Mouse (Mus musculus): ENCODE measurements around the gene Exoc6. TPM values are rescaled to one million over a fixed set of nuclear protein-coding genes. Genes with fewer than 3 reads are reported as not detected.
A peak's percentile ranks its signal among the peaks of the same experiment; 100 is the strongest.
"Not testable (repeated sequence)": the region's sequence is repeated elsewhere in the genome, so short reads cannot be mapped to it uniquely, and the experiment has no call there.

Gene Exoc6
- polyA plus RNA-seq, 1 experiment from 2014 or later = 23.2 TPM

GRCm38 (mm10) chr19:37546776-37547175 is 3.4 kb upstream of the Exoc6 start:
- WGBS = 70% methylated on average over 4 of the region's 4 CpGs
- H3K27me3 ChIP-seq (replicated peaks; ENCODE audit: control insufficient read depth, insufficient read depth, low read length) = no peaks in the 10 kb centered on the region

GRCm38 (mm10) chr19:37551040-37551566 is 885 bp downstream of the Exoc6 start:
- H3K9ac ChIP-seq (ENCODE audit: low read length) = peak overlapping the region; percentile 79
- H3K36me3 ChIP-seq (ENCODE audit: control insufficient read depth, insufficient read depth, low read length) = no peaks in the 10 kb centered on the region
- H3K4me2 ChIP-seq (ENCODE audit: low read length) = peak overlapping the region; percentile 96
- ATAC-seq (peak; percentile 24; the same call in 1 of the 2 replicates), DNase-seq (ENCODE audit: low spot score) (no peak)
- no peaks in the 10 kb centered on the region for H3K9me3 ChIP-seq (replicated peaks; ENCODE audit: control insufficient read depth, low read length)
- H3K4me1 ChIP-seq (ENCODE audit: control insufficient read depth, insufficient read depth, low read length) = no peaks in the 10 kb centered on the region
- WGBS = 15% methylated on average over 8 of the region's 8 CpGs
- H3K27me3 ChIP-seq (replicated peaks; ENCODE audit: control insufficient read depth, insufficient read depth, low read length) = no peaks in the 10 kb centered on the region
- no peak overlapping the region for H3K27ac ChIP-seq (ENCODE audit: low read depth, low read length)
- peak overlapping the region; percentile 82 for H3K4me3 ChIP-seq (ENCODE audit: low read depth, low read length)

More at GRCm38 (mm10) chr19:37546776-37547175, 3.4 kb upstream of the Exoc6 start:
- no peaks in the 10 kb centered on the region for H3K36me3 ChIP-seq (ENCODE audit: control insufficient read depth, insufficient read depth, low read length)
- no peak for ATAC-seq
- H3K9ac ChIP-seq (ENCODE audit: low read length) = no peak overlapping the region
- H3K4me3 ChIP-seq (ENCODE audit: low read depth, low read length) = no peak overlapping the region
- no peak for DNase-seq (ENCODE audit: low spot score)
- H3K9me3 ChIP-seq (replicated peaks; ENCODE audit: control insufficient read depth, low read length) = no peaks in the 10 kb centered on the region
- no peaks in the 10 kb centered on the region for H3K4me1 ChIP-seq (ENCODE audit: control insufficient read depth, insufficient read depth, low read length)
- H3K4me2 ChIP-seq (ENCODE audit: low read length) = no peak overlapping the region
- no peak overlapping the region for H3K27ac ChIP-seq (ENCODE audit: low read depth, low read length)

GRCm38 (mm10) chr19:37553376-37554265 is 3.4 kb downstream of the Exoc6 start:
- Histone ChIP-seq H3K4me3 (ENCODE audit: low read depth, low read length) (no peak overlapping the region), H3K27ac (ENCODE audit: low read depth, low read length) (no peak overlapping the region), H3K27me3 (replicated peaks; ENCODE audit: control insufficient read depth, insufficient read depth, low read length) (no peaks in the 10 kb centered on the region), H3K36me3 (ENCODE audit: control insufficient read depth, insufficient read depth, low read length) (no peaks in the 10 kb centered on the region), H3K9me3 (replicated peaks; ENCODE audit: control insufficient read depth, low read length) (no peaks in the 10 kb centered on the region), H3K4me2 (ENCODE audit: low read length) (no peak overlapping the region), H3K9ac (ENCODE audit: low read length) (no peak overlapping the region), H3K4me1 (ENCODE audit: control insufficient read depth, insufficient read depth, low read length) (no peaks in the 10 kb centered on the region)
- ATAC-seq = no peak
- WGBS = 76% methylated on average over 11 of the region's 11 CpGs
- no peak for DNase-seq (ENCODE audit: low spot score)

GRCm38 (mm10) chr19:37554266-37554650 is 4.0 kb downstream of the Exoc6 start:
- H3K27me3 ChIP-seq (replicated peaks; ENCODE audit: control insufficient read depth, insufficient read depth, low read length); H3K36me3 ChIP-seq (ENCODE audit: control insufficient read depth, insufficient read depth, low read length); H3K9ac ChIP-seq (ENCODE audit: low read length); H3K4me2 ChIP-seq (ENCODE audit: low read length); H3K9me3 ChIP-seq (replicated peaks; ENCODE audit: control insufficient read depth, low read length); DNase-seq (ENCODE audit: low spot score); H3K4me3 ChIP-seq (ENCODE audit: low read depth, low read length); ATAC-seq; H3K4me1 ChIP-seq (ENCODE audit: control insufficient read depth, insufficient read depth, low read length); H3K27ac ChIP-seq (ENCODE audit: low read depth, low read length): not testable (repeated sequence)
- 78% methylated on average over 5 of the region's 5 CpGs for WGBS

- Histone ChIP-seq H3K27me3 (replicated peaks; ENCODE audit: control insufficient read depth, insufficient read depth, low read length) (no peaks in the 10 kb centered on the region), H3K27ac (ENCODE audit: low read depth, low read length) (no peak overlapping the region), H3K4me2 (ENCODE audit: low read length) (no peak overlapping the region), H3K4me3 (ENCODE audit: low read depth, low read length) (no peak overlapping the region), H3K4me1 (ENCODE audit: control insufficient read depth, insufficient read depth, low read length) (peaks cover 8% of the 10 kb centered on the region), H3K9me3 (replicated peaks; ENCODE audit: control insufficient read depth, low read length) (no peaks in the 10 kb centered on the region), H3K9ac (ENCODE audit: low read length) (no peak overlapping the region), H3K36me3 (ENCODE audit: control insufficient read depth, insufficient read depth, low read length) (no peaks in the 10 kb centered on the region)
- ATAC-seq = no peak
- DNase-seq (ENCODE audit: low spot score) = no peak
- 88% methylated on average over 6 of the region's 6 CpGs for WGBS
Measured at GRCm38 (mm10) chr19:37555863-37556566, 5.8 kb downstream of the Exoc6 start.

GRCm38 (mm10) chr19:37557898-37558297 is 7.7 kb downstream of the Exoc6 start:
- H3K9ac ChIP-seq (ENCODE audit: low read length) = no peak overlapping the region
- no peak for DNase-seq (ENCODE audit: low spot score)
- H3K4me2 ChIP-seq (ENCODE audit: low read length) = no peak overlapping the region
- H3K4me3 ChIP-seq (ENCODE audit: low read depth, low read length) = no peak overlapping the region
- WGBS = 83% methylated on average over 3 of the region's 3 CpGs
- no peaks in the 10 kb centered on the region for H3K27me3 ChIP-seq (replicated peaks; ENCODE audit: control insufficient read depth, insufficient read depth, low read length)
- no peaks in the 10 kb centered on the region for H3K36me3 ChIP-seq (ENCODE audit: control insufficient read depth, insufficient read depth, low read length)
- peaks cover 9% of the 10 kb centered on the region for H3K4me1 ChIP-seq (ENCODE audit: control insufficient read depth, insufficient read depth, low read length)
- H3K27ac ChIP-seq (ENCODE audit: low read depth, low read length) = no peak overlapping the region
- no peaks in the 10 kb centered on the region for H3K9me3 ChIP-seq (replicated peaks; ENCODE audit: control insufficient read depth, low read length)
- no peak for ATAC-seq

- 0 out of 2 replicates have a peak overlapping the region, but pooled peaks have one; percentile 13 for H3K9ac ChIP-seq (ENCODE audit: low read length)
- 42% methylated on average over 9 of the region's 9 CpGs for WGBS
- peak; percentile 48; the same call in 1 of the 2 replicates for ATAC-seq
- H3K27ac ChIP-seq (ENCODE audit: low read depth, low read length) = no peak overlapping the region
- no peaks in the 10 kb centered on the region for H3K9me3 ChIP-seq (replicated peaks; ENCODE audit: control insufficient read depth, low read length)
- H3K4me2 ChIP-seq (ENCODE audit: low read length) = peak overlapping the region; percentile 30
- H3K27me3 ChIP-seq (replicated peaks; ENCODE audit: control insufficient read depth, insufficient read depth, low read length) = no peaks in the 10 kb centered on the region
- H3K4me1 ChIP-seq (ENCODE audit: control insufficient read depth, insufficient read depth, low read length) = peaks cover 9% of the 10 kb centered on the region
- no peaks in the 10 kb centered on the region for H3K36me3 ChIP-seq (ENCODE audit: control insufficient read depth, insufficient read depth, low read length)
- DNase-seq (ENCODE audit: low spot score) = peak; percentile 73
- no peak overlapping the region for H3K4me3 ChIP-seq (ENCODE audit: low read depth, low read length)
Measured at GRCm38 (mm10) chr19:37559286-37560079, 9.3 kb downstream of the Exoc6 start.

- Histone ChIP-seq H3K4me2 (ENCODE audit: low read length) (peak overlapping the region; percentile 30), H3K4me1 (ENCODE audit: control insufficient read depth, insufficient read depth, low read length) (peaks cover 9% of the 10 kb centered on the region), H3K9ac (ENCODE audit: low read length) (0 out of 2 replicates have a peak overlapping the region, but pooled peaks have one; percentile 13), H3K9me3 (replicated peaks; ENCODE audit: control insufficient read depth, low read length) (no peaks in the 10 kb centered on the region), H3K4me3 (ENCODE audit: low read depth, low read length) (no peak overlapping the region), H3K27me3 (replicated peaks; ENCODE audit: control insufficient read depth, insufficient read depth, low read length) (no peaks in the 10 kb centered on the region), H3K27ac (ENCODE audit: low read depth, low read length) (no peak overlapping the region), H3K36me3 (ENCODE audit: control insufficient read depth, insufficient read depth, low read length) (no peaks in the 10 kb centered on the region)
- no peak for ATAC-seq
- WGBS = 12% methylated on average over 6 of the region's 6 CpGs
- DNase-seq (ENCODE audit: low spot score) = no peak
Measured at GRCm38 (mm10) chr19:37560080-37560427, 9.8 kb downstream of the Exoc6 start.

All from forebrain, embryonic 14.5 days (tissue).